Comparison of ENCODE assay signal across 29 mouse cellular contexts in the genomic region with DNA sequence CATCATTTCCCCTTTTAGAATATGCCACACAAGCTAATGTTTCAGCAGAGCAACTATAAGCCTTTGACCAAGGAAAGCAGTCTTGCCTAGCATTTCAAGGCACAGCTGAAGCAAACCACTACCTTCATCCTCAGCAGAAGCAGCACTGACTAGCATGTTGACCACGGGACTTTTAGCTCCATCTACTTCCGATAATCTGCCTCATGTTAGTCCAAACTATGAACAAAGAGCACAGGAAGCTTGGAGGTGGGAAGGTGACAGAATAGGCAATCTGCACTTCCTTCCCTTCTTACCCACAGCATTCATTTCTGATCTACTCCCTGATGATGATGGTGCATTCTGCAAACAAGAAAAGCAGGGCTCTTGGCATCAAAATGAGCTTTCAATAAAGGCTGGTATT.
DNase-seq lines count a peak whose midpoint lies in the region; ATAC-seq lines count a peak whose summit lies in the region.
"Had no signal": no experiment of that assay in that cellular context is flagged by ENCODE, and none has a peak within 500 bp of the region (broad histone marks: within the 10 kb centered on the region; RNA-seq: fewer than 3 reads in every experiment).

No protein-coding gene starts in this region.

- H3K27me3 ChIP-seq in heart, embryonic 15.5 days, result no peaks in the 10 kb centered on the region
- H3K27me3 ChIP-seq: CH12.LX; forebrain, embryonic 12.5 days; forebrain, embryonic 15.5 days; hindbrain, embryonic 12.5 days; hindbrain, embryonic 15.5 days; Patski had no signal

- H3K27ac ChIP-seq in heart, embryonic 15.5 days, result no peak overlapping the region
- H3K27ac ChIP-seq: embryonic facial prominence, embryonic 10.5 days; embryonic facial prominence, embryonic 13.5 days; forebrain, embryonic 12.5 days; forebrain, embryonic 15.5 days; heart, adult 2 months; hindbrain, embryonic 12.5 days; hindbrain, embryonic 15.5 days had no signal

- no peaks in the 10 kb centered on the region for H3K9me3 ChIP-seq in heart, embryonic 15.5 days (replicated peaks)
- H3K9me3 ChIP-seq: embryonic facial prominence, embryonic 10.5 days; embryonic facial prominence, embryonic 13.5 days; forebrain, embryonic 12.5 days; forebrain, embryonic 15.5 days; G1E; hindbrain, embryonic 12.5 days; hindbrain, embryonic 15.5 days had no signal

- 70% methylated on average over 2 of the region's 2 CpGs for WGBS in heart, embryonic 15.5 days

- no peaks in the 10 kb centered on the region for H3K36me3 ChIP-seq in heart, embryonic 15.5 days
- H3K36me3 ChIP-seq: embryonic facial prominence, embryonic 10.5 days; embryonic facial prominence, embryonic 13.5 days; forebrain, embryonic 12.5 days; forebrain, embryonic 15.5 days; G1E; hindbrain, embryonic 12.5 days; hindbrain, embryonic 15.5 days had no signal

- DNase-seq in heart, adult 8-10 months (ENCODE audit: low spot score), result no peak
- DNase-seq in adrenal gland, postnatal 36 days, result no peak
- DNase-seq in ovary, adult 18-20 months (ENCODE audit: low spot score), result no peak
- DNase-seq: adrenal gland, postnatal 10 days; B cell, adult 2 months; cerebellum, adult 11 months; cerebellum, adult 2 months; cerebellum, adult 9-11 months; cerebellum, postnatal 25 days; embryo, embryonic 11 days; gastrocnemius, postnatal 25 days; heart, adult 2 months; heart, postnatal 10 days; heart, postnatal 36 days had no signal

- no peak overlapping the region for H3K9ac ChIP-seq in heart, embryonic 15.5 days
- H3K9ac ChIP-seq: embryonic facial prominence, embryonic 13.5 days; forebrain, embryonic 12.5 days; forebrain, embryonic 15.5 days; hindbrain, embryonic 12.5 days; hindbrain, embryonic 15.5 days had no signal

- H3K4me3 ChIP-seq in heart, embryonic 15.5 days, result no peak overlapping the region
- H3K4me3 ChIP-seq: embryonic facial prominence, embryonic 10.5 days; embryonic facial prominence, embryonic 13.5 days; erythroblast, embryonic 14.5 days; forebrain, embryonic 12.5 days; forebrain, embryonic 15.5 days; heart, adult 2 months; hindbrain, embryonic 12.5 days; hindbrain, embryonic 15.5 days had no signal

- 0 out of 2 replicates have a peak, but pooled peaks have one; percentile 7 for ATAC-seq in heart, embryonic 15.5 days (replicated peaks; ENCODE audit: insufficient number of reproducible peaks, insufficient read depth, low FRiP score, low read depth)
- ATAC-seq in granulocyte monocyte progenitor cell, adult 5-6 weeks (replicated peaks; ENCODE audit: poor library complexity, severe bottlenecking), result peak; percentile 63
- 0 out of 2 replicates have a peak, but pooled peaks have one; percentile 40 for ATAC-seq in monocyte, adult 5-6 weeks (replicated peaks; ENCODE audit: insufficient number of reproducible peaks, low FRiP score, low TSS enrichment, poor library complexity, severe bottlenecking)
- no peak for ATAC-seq in megakaryocyte-erythroid progenitor cell, adult 5-6 weeks (replicated peaks; ENCODE audit: low FRiP score, low TSS enrichment, poor library complexity, severe bottlenecking)
- ATAC-seq: forebrain, embryonic 15.5 days; Patski had no signal

- no peaks in the 10 kb centered on the region for H3K4me1 ChIP-seq in heart, embryonic 15.5 days (replicated peaks)
- H3K4me1 ChIP-seq: forebrain, embryonic 12.5 days; forebrain, embryonic 15.5 days; hindbrain, embryonic 12.5 days; hindbrain, embryonic 15.5 days had no signal

- H3K4me2 ChIP-seq in heart, embryonic 15.5 days, result no peak overlapping the region
- H3K4me2 ChIP-seq: embryonic facial prominence, embryonic 13.5 days; forebrain, embryonic 12.5 days; forebrain, embryonic 15.5 days; heart, embryonic 11.5 days; hindbrain, embryonic 12.5 days; hindbrain, embryonic 15.5 days had no signal
